Mouse (Mus musculus) lung, adult 2 months (tissue): Measurements from ENCODE around the gene Tmem189.

Experiments
- CTCF ChIP-seq: fragments of 200-500 bp; IDR thresholded peaks from 2 replicates; pipeline ENCODE4 v1.5.1; 2011; ENCODE audit warnings: mild to moderate bottlenecking, low read length, control low read depth; ENCODE audit not compliant: insufficient read depth
- POLR2A ChIP-seq: fragments of 200-500 bp; IDR thresholded peaks from 2 replicates; pipeline ENCODE4 v1.6.1; 2011; ENCODE audit warnings: low read depth, mild to moderate bottlenecking, control low read depth, low read length, borderline replicate concordance; ENCODE audit errors: extremely low read depth

DNA sequence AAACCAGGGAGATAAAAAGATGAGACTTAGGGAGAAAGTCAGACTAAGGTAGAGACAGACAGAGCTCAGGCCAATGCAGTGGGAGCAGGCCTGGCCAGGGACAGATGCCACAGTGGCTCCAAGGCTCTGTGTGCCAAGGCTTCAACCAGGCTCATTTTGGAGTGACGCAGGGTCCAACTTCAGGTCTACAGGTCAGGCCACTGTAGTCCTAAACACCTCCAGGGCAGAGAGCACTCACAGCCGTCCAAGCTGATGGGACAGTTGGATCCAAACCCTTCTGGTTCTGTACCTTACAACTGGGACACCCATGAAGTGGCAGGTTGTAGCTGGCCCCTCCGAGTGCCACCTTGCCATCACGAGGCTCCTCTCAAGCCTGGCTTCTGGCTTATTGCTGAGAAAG is 31.6 kb downstream of the Tmem189 start:
- no peak for TF ChIP-seq POLR2A
- TF ChIP-seq CTCF: no peak
